Mouse (Mus musculus): ENCODE results near the gene Hivep2.

GRCm38 (mm10) chr10:14132937-14133336 lies 167.1 kb downstream of the Hivep2 start:
- TF ChIP-seq POLR2A (IDR thresholded peaks at IDR 0.05; ENCODE audit: borderline replicate concordance, control insufficient read depth, low read depth, low read length) (no peak), CTCF (IDR thresholded peaks at IDR 0.05; ENCODE audit: control insufficient read depth, insufficient read depth, low read length) (no peak)
